Mouse (Mus musculus) stomach, postnatal 0 days (tissue): ENCODE results near the gene Fam53b. TPM values are rescaled to one million over a fixed set of nuclear protein-coding genes. Genes with fewer than 3 reads are reported as not detected.

Experiments
- ATAC-seq: fragments of 200-750 bp; cut with Nextera tagmentation; 2 replicates; pipeline ENCODE4 v1.8.0; 2017; ENCODE audit not compliant: low FRiP score, low TSS enrichment
- DNase-seq: peaks from one replicate; pipeline ENCODE4 v3.0.0-alpha.2; 2016; ENCODE audit warnings: low spot score
- H3K27ac ChIP-seq: fragments of 300-500 bp; sonication (generic); replicated peaks from 2 replicates; pipeline ENCODE4 v1.5.1; 2014; ENCODE audit warnings: mild to moderate bottlenecking, control low read depth
- H3K27me3 ChIP-seq: fragments of 300-500 bp; sonication (generic); 2 replicates; pipeline ENCODE4 v1.6.1; 2014; ENCODE audit warnings: low read length; ENCODE audit not compliant: control insufficient read depth, insufficient read depth
- H3K36me3 ChIP-seq: fragments of 300-500 bp; sonication (generic); 2 replicates; pipeline ENCODE4 v1.6.1; 2014; ENCODE audit warnings: low read length, mixed read lengths; ENCODE audit not compliant: control insufficient read depth, insufficient read depth
- H3K4me1 ChIP-seq: fragments of 300-500 bp; sonication (generic); replicated peaks from 2 replicates; pipeline ENCODE4 v1.6.1; 2014; ENCODE audit warnings: antibody characterized with exemption; ENCODE audit not compliant: control insufficient read depth, insufficient read depth
- H3K4me2 ChIP-seq: fragments of 300-500 bp; sonication (generic); replicated peaks from 2 replicates; pipeline ENCODE4 v1.6.1; 2014; ENCODE audit warnings: low read depth, mild to moderate bottlenecking, control low read depth, moderate library complexity
- H3K4me3 ChIP-seq: fragments of 300-500 bp; sonication (generic); 2 replicates; pipeline ENCODE4 v1.5.1; 2014; ENCODE audit warnings: low read depth, low read length, control low read depth
- H3K9ac ChIP-seq: fragments of 300-500 bp; sonication (generic); 2 replicates; pipeline ENCODE4 v1.6.1; 2014; ENCODE audit warnings: mild to moderate bottlenecking, low read length, control low read depth, mixed read lengths
- H3K9me3 ChIP-seq: fragments of 300-500 bp; sonication (generic); 2 replicates; pipeline ENCODE4 v1.6.1; 2016; ENCODE audit warnings: low read length; ENCODE audit not compliant: control insufficient read depth
- CTCF ChIP-seq: IDR thresholded peaks from 2 replicates; pipeline ENCODE4 v1.5.1; 2016; ENCODE audit warnings: antibody characterized with exemption, low read depth, mild to moderate bottlenecking, moderate library complexity
- EP300 ChIP-seq: optimal IDR thresholded peaks from 2 replicates; pipeline ENCODE3; 2016; ENCODE audit warnings: antibody characterized with exemption
- WGBS: fragments of 180-500 bp; shearing (Covaris S2); extraction: QIAGEN DNeasy Blood & Tissue Kit; methylation state at CpG from one replicate; pipeline ENCODE4 v1.1.7; 2014; 5-methylcytosine and 5-hydroxymethylcytosine counted together
- polyA plus RNA-seq: library from polyadenylated mRNA; unstranded; fragments of >200 nt; fragmentation: Nextera tagmentation; extraction: Ambion mirVana; gene quantifications from 2 replicates; pipeline ENCODE4 v1.2.1, GENCODE M21; 2015

Gene Fam53b
- 8.4 and 8.5 TPM in 2 replicates for polyA plus RNA-seq

DNA sequence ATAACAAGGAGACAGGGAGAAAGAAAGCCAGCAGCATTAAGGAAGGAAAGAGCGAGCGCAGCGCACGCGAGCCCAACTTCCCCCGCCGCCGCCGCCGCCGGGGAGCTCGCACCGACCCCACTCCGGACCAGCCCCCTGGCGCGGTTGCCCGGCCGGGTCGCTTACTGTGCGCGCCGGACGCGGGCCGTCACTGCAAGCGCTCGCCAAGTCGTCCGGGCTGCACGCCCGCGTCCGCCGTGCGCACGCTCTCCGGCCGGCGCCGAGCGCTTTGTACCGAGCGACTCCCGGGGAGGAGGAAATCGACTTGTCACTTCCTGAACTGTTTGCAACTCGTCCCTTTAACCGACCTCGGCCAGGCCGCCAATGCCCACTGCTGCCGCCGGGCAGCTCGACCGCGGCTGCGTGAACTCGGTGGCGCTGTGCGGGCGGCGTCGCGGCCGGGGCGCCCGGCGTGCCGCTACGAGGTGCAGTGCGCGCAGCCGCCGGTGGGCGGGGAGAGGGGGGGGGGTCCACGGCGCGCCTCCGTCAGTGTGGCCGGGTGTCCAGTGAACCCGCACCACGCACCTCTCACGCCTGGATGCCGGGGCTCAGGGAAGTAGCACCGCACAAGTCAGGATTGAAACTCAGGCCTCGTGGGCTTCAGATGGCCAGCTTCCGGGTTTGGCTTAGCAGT lies at the start of gene Fam53b:
TSS of gene Fam53b (minus strand) at position 471 of the 673 bp plus-strand sequence.
- DNase-seq (peak; percentile 81), ATAC-seq (peak; percentile 70)
- WGBS: under 1% methylated on average over 65 of the region's 85 CpGs
- no peaks in the 10 kb centered on the region for H3K9me3 ChIP-seq
- TF ChIP-seq CTCF (no peak; the same call in 1 of the 2 replicates), EP300 (no peak)
- no peaks in the 10 kb centered on the region for H3K36me3 ChIP-seq
- peak within 1 kb of the TSS; percentile 95 for H3K4me2 ChIP-seq
- H3K4me3 ChIP-seq: peak within 1 kb of the TSS; percentile 72
- peaks cover 20% of the 10 kb centered on the region for H3K4me1 ChIP-seq
- no peaks in the 10 kb centered on the region for H3K27me3 ChIP-seq
- H3K27ac ChIP-seq: peak within 1 kb of the TSS; percentile 93
- peak within 1 kb of the TSS; percentile 87 for H3K9ac ChIP-seq

DNA sequence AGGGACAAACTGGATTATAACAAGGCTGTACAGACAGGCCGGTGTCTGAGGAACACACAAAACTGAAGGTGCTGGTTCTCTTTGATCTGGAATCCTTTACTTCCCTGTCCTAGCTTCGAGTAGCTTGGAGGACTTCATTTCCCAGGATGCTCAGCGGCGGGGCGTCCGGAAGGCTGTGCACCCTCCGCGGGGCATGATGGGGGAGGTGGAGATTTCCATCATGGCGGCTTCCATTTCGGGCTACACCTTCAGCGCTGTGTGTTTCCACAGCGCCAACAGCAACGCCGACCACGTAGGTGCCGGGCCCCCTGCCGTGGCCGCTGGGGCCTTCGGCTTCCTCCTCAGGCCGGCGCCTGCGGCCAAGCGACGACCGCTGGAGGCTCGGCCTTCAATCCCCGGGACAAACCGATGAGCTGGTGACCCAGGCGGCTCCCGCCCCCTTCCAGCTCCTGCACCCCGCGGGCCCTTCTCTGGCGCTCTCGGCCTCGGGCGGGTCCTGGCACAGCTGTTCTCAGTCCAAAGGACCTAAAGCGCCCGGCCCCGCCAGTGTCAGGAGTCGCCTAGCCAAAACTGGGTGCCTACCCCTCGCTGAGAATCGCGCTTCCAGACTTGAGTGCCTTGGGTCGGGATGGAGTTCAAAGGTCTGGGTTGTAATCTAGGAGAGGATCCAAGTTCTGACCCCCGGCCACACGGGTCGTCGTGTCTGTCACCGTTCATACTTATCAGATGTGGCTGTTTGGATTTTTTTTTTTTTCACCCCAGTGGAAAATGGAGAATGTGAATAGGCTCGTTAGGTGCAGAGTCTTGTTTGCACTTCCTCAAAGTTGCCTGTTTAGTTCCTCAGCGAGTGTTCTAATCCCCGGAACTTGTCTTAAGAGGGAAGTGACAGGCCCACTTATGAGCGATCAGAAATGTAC lies 45.6 kb upstream of the Fam53b start, which contains the start of gene Abraxas2:
TSS of gene Abraxas2 (plus strand) at position 184 of the 917 bp plus-strand sequence.
- H3K36me3 ChIP-seq: no peaks in the 10 kb centered on the region
- H3K9ac ChIP-seq: peak within 1 kb of the TSS; percentile 92
- H3K9me3 ChIP-seq: no peaks in the 10 kb centered on the region
- peak within 1 kb of the TSS; percentile 86 for H3K27ac ChIP-seq
- H3K27me3 ChIP-seq: no peaks in the 10 kb centered on the region
- peak; percentile 97 for ATAC-seq
- TF ChIP-seq CTCF (no peak), EP300 (no peak)
- H3K4me2 ChIP-seq: peak within 1 kb of the TSS; percentile 82
- peak; percentile 95 for DNase-seq
- WGBS: under 1% methylated on average over 53 of the region's 53 CpGs
- H3K4me3 ChIP-seq: peak within 1 kb of the TSS; percentile 92
- H3K4me1 ChIP-seq: no peaks in the 10 kb centered on the region

DNA sequence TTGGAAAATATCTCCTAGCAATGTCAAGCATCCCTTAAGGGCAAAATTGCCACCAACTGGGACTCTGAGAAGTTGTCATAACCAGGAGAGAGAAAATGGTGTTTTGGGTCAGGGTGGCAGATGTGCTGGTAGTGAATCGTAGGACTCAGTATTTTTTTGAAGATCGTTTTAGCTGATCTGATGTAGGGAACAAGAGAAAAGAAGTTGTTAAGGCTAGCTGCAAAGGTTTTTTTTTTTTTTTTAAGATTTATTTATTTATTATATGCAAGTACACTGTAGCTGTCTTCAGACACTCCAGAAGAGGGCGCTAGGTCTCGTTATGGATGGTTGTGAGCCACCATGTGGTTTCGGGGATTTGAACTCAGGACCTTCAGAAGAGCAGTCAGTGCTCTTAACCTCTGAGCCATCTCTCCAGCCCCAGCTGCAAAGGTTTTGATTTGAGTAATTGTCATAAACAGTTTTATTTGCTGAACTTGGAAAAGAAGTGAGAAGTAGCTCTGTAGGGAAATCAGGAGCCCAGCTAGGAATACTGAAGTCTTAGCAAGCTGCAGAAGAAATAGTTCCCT lies 44.4 kb upstream of the Fam53b start:
- Histone ChIP-seq H3K36me3 (no peaks in the 10 kb centered on the region), H3K27me3 (no peaks in the 10 kb centered on the region), H3K9me3 (no peaks in the 10 kb centered on the region), H3K4me1 (no peaks in the 10 kb centered on the region), H3K4me2 (no peak overlapping the region), H3K27ac (no peak overlapping the region), H3K4me3 (no peak overlapping the region), H3K9ac (no peak overlapping the region)
- DNase-seq (no peak), ATAC-seq (no peak)
- TF ChIP-seq CTCF: peak; percentile 46
- no peak for TF ChIP-seq EP300
- 70% methylated on average over 5 of the region's 5 CpGs for WGBS

DNA sequence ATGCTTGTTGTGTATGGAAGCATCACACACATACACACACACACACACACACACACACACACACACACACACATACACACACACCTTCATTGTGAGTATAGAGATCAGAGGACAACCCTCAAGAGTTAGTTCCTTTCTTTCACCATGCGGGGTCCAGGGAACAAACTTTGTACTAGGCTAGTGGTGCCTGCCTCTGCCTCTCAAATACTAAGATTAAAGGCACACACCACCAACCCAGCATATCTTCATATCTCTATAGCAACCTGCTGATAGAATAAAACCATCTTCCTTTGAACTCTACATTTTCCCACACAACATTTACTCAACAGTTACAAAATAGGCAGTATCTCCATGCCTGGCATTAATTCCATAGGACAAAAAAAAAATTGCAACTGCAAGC lies 42.4 kb upstream of the Fam53b start:
- TF ChIP-seq CTCF: no peak
- TF ChIP-seq EP300: no peak
- ATAC-seq (no peak), DNase-seq (no peak)
- no peaks in the 10 kb centered on the region for H3K9me3 ChIP-seq
- H3K27me3 ChIP-seq: no peaks in the 10 kb centered on the region
- H3K27ac ChIP-seq: no peak overlapping the region
- 73% methylated on average over 1 of the region's 1 CpGs for WGBS
- no peak overlapping the region for H3K4me3 ChIP-seq
- no peaks in the 10 kb centered on the region; the same call in 1 of the 2 replicates for H3K4me1 ChIP-seq
- no peak overlapping the region for H3K9ac ChIP-seq
- H3K36me3 ChIP-seq: no peaks in the 10 kb centered on the region
- H3K4me2 ChIP-seq: no peak overlapping the region

DNA sequence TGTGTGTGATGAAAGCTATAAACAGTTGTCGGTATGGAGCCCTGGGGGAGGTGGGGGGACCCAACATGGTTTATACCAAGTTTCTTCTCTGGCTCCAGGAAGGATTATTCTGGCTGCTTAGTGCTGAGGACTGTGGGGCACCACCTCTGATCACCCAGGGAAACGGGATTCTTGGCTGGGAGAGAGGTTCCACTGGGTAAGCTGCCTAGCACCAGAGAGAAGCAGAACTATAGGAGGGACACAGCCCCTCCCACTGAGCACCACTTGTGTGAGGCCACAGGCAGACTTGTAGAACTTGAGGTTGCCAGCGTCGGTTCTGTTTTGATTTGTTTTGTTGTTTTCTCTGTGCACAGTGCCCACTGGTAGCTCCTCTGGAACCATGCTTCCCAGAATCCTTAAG lies 40.3 kb upstream of the Fam53b start:
- DNase-seq (no peak), ATAC-seq (no peak)
- Histone ChIP-seq H3K9ac (no peak overlapping the region), H3K27ac (0 out of 2 replicates have a peak overlapping the region, but pooled peaks have one; percentile 24), H3K4me1 (no peaks in the 10 kb centered on the region; the same call in 1 of the 2 replicates), H3K9me3 (no peaks in the 10 kb centered on the region), H3K4me2 (no peak overlapping the region), H3K27me3 (no peaks in the 10 kb centered on the region), H3K4me3 (no peak overlapping the region), H3K36me3 (0 out of 2 replicates have a peak, but pooled peaks cover 4% of the 10 kb centered on the region)
- TF ChIP-seq EP300 (no peak), CTCF (no peak)
- 43% methylated on average over 4 of the region's 4 CpGs for WGBS
